Mouse (Mus musculus) E14TG2a.4 (cell line): ENCODE data around the gene Fyn.

Experiments
- CTCF ChIP-seq: conservative IDR thresholded peaks from 2 replicates; pipeline ENCODE4 v1.5.1; 2014; ENCODE audit warnings: low read length
- NANOG ChIP-seq: IDR thresholded peaks from 2 replicates; pipeline ENCODE4 v1.6.1; 2014; ENCODE audit warnings: borderline replicate concordance, low read length, mixed read lengths

GRCm38 (mm10) chr10:39377219-39377618 lies 8.6 kb downstream of the Fyn start:
- TF ChIP-seq CTCF = no peak
- TF ChIP-seq NANOG = no peak
